Mouse (Mus musculus) cerebellum, postnatal 25 days (tissue): Measurements from ENCODE around the gene Olfr924.
"Not testable (repeated sequence)": the region's sequence is repeated elsewhere in the genome, so short reads cannot be mapped to it uniquely, and the experiment has no call there.

ENCODE experiments used
- DNase-seq, 2 experiments: peaks; one replicate each; pipeline ENCODE4 v3.0.0; 2021; ENCODE audit warnings: mixed read lengths in 2 of 2

The Olfr924 gene

GRCm38 (mm10) chr9:38844149-38844548, at the start of gene Olfr924:
Gene Olfr924, plus strand, starts transcription at chr9:38844449.
- no peak for DNase-seq

GRCm38 (mm10) chr9:38805696-38806095, 38.6 kb upstream of the Olfr924 start:
- no peak for DNase-seq

- DNase-seq, result no peak
These were observed 29.9 kb upstream of the Olfr924 start, which contains the start of gene Olfr922 for GRCm38 (mm10) chr9:38814314-38814713. Gene Olfr922, plus strand, starts transcription at chr9:38814614.

DNA sequence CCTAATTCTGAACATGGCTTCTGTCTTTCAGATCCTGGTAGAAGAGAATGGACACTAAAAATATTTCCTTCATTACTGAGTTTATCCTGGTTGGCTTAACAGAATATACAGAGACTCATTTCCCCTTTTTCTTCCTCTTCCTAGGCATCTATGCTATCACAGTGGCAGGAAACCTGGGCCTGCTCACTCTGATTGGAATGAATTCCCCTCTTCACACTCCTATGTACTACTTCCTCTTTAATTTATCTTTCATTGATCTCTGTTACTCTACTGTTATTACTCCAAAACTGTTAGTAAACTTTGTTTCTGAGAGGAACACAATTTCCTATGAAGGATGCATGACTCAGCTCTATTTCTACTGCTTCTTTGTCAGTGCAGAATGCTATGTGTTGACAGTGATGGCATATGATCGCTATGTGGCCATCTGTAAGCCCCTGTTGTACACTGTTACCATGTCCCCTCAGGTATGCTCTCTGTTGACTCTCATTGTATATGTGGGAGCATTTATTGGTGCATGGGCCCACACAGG, 28.7 kb upstream of the Olfr924 start:
- DNase-seq, result no peak

GRCm38 (mm10) chr9:38826245-38826644, 18.0 kb upstream of the Olfr924 start, which contains the start of gene Olfr923:
Gene Olfr923, plus strand, starts transcription at chr9:38826545.
- no peak for DNase-seq

GRCm38 (mm10) chr9:38833027-38833426, 11.2 kb upstream of the Olfr924 start:
- no peak for DNase-seq

- DNase-seq, result no peak
These were observed 10.5 kb downstream of the Olfr924 start, which contains the start of gene Olfr26 for GRCm38 (mm10) chr9:38854760-38855159. Gene Olfr26, plus strand, starts transcription at chr9:38855060.

GRCm38 (mm10) chr9:38874880-38875279, 30.6 kb downstream of the Olfr924 start:
- DNase-seq, result not testable (repeated sequence)

DNA sequence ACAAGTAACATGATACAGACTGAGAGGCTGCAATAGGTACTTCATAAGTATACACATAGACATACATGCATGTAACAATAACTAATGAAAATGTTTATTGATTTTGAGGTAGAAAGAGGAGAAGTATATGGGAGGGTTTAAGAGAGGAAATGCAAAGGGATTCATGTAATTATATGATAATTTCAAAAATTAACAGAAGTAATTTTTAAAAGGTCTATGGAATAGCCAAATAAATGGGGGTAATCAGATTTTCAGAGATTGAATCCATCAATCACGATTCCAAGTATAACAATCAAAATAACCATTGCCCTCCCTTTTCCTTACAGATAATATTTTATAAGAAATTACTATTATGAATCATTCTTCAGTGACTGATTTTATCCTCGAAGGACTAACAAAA, 32.6 kb downstream of the Olfr924 start, which contains the start of gene Olfr926:
Olfr926 (plus strand) TSS at position 301 of the 400 bp plus-strand sequence.
- no peak for DNase-seq
